Mouse (Mus musculus): Measurements from ENCODE around the gene Mdga1. TPM values are rescaled to one million over a fixed set of nuclear protein-coding genes. Genes with fewer than 3 reads are reported as not detected.

The Mdga1 gene
- polyA plus RNA-seq, 1 experiment from 2014 or later, result 1.6 TPM

DNA sequence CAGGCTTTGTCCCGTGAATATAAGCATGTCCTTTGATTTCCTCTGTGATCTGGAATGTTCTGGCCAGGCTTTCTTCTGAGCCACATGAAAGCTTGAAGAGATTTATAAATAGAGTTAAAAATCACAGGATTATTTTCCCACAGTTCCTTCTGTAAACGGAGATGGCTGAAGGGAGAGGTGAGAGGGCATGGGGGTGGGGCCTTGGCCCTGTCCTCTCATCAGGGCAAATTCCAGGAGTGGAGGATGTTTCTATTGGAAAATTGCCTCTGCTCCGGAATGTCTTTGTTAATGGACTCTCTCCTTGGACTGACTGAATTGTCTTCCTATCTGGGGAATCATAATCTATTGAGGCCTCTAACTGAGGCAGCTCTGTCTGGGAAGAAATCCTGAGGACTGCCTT is 15.6 kb upstream of the Mdga1 start:
- peak; percentile 33; the same call in 1 of the 2 replicates for ATAC-seq

DNA sequence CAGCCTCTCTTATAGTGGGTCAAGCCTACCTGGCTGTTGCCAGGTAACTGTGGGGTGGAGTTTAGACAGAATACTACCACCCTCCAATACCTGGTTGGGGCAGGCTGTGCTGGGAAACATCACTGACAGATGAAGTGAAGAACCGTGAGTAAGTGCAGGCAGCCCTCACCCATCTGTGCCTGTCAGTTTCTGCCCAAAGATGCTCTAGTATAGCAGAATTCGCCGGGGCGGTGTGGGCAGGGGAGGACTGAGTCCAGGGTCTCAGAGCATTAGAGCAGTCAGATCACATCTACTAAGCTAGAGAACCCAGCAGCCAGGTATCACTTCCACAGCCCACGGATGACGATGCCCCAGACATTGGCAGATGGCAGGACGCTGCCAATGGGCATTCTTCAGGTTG is 15.0 kb upstream of the Mdga1 start:
- no peak overlapping the region for H3K4me3 ChIP-seq (ENCODE audit: low read length)
- no peak for ATAC-seq
- no peak overlapping the region for H3K4me2 ChIP-seq (ENCODE audit: low read depth, low read length)
- H3K9ac ChIP-seq (ENCODE audit: low read depth, low read length), result no peak overlapping the region
- H3K27me3 ChIP-seq (replicated peaks; ENCODE audit: control insufficient read depth, insufficient read depth, low read length), result no peaks in the 10 kb centered on the region
- no peaks in the 10 kb centered on the region for H3K36me3 ChIP-seq (ENCODE audit: control insufficient read depth, insufficient read depth, low read length)
- peaks cover 6% of the 10 kb centered on the region for H3K4me1 ChIP-seq (ENCODE audit: control insufficient read depth, insufficient read depth, low read length)
- whole genome bisulfite sequencing, result 77% methylated on average over 7 of the region's 7 CpGs
- H3K9me3 ChIP-seq (ENCODE audit: control insufficient read depth, low read length), result 0 out of 2 replicates have a peak, but pooled peaks cover 5% of the 10 kb centered on the region
- no peak overlapping the region for H3K27ac ChIP-seq (ENCODE audit: low read length)

More for the DNA sequence above, 15.6 kb upstream of the Mdga1 start:
- Histone ChIP-seq H3K27me3 (replicated peaks; ENCODE audit: control insufficient read depth, insufficient read depth, low read length) (no peaks in the 10 kb centered on the region), H3K4me2 (ENCODE audit: low read depth, low read length) (no peak overlapping the region), H3K9ac (ENCODE audit: low read depth, low read length) (no peak overlapping the region), H3K27ac (ENCODE audit: low read length) (no peak overlapping the region), H3K4me1 (ENCODE audit: control insufficient read depth, insufficient read depth, low read length) (0 out of 2 replicates have a peak, but pooled peaks cover 2% of the 10 kb centered on the region), H3K4me3 (ENCODE audit: low read length) (no peak overlapping the region), H3K36me3 (ENCODE audit: control insufficient read depth, insufficient read depth, low read length) (no peaks in the 10 kb centered on the region), H3K9me3 (ENCODE audit: control insufficient read depth, low read length) (0 out of 2 replicates have a peak, but pooled peaks cover 5% of the 10 kb centered on the region)
- WGBS, result 17% methylated on average over 3 of the region's 3 CpGs

DNA sequence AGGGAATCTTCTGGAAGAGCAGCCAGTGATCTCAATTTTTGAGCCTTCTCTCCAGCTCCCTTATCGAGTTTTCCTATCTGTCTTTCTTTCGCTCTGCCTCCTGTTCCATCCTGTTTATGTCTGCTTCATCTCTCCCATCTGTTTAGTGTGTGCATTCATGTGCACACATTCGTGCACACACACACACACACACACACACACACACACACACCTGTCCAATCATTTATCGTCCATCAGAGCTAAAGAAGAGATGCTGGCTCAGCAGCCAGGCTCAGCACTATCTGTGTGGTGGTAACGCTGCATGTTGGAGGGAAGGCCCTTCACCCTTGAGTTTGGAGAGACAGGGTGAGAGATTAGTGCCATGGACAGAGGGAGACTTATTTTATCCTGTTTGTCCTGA is 13.3 kb upstream of the Mdga1 start:
- no peak for ATAC-seq
- Histone ChIP-seq H3K36me3 (ENCODE audit: control insufficient read depth, insufficient read depth, low read length) (no peaks in the 10 kb centered on the region), H3K27ac (ENCODE audit: low read length) (no peak overlapping the region), H3K4me3 (ENCODE audit: low read length) (no peak overlapping the region), H3K9ac (ENCODE audit: low read depth, low read length) (no peak overlapping the region), H3K4me1 (ENCODE audit: control insufficient read depth, insufficient read depth, low read length) (peaks cover 15% of the 10 kb centered on the region), H3K4me2 (ENCODE audit: low read depth, low read length) (no peak overlapping the region), H3K27me3 (replicated peaks; ENCODE audit: control insufficient read depth, insufficient read depth, low read length) (no peaks in the 10 kb centered on the region), H3K9me3 (ENCODE audit: control insufficient read depth, low read length) (0 out of 2 replicates have a peak, but pooled peaks cover 5% of the 10 kb centered on the region)
- 74% methylated on average over 5 of the region's 5 CpGs for WGBS

DNA sequence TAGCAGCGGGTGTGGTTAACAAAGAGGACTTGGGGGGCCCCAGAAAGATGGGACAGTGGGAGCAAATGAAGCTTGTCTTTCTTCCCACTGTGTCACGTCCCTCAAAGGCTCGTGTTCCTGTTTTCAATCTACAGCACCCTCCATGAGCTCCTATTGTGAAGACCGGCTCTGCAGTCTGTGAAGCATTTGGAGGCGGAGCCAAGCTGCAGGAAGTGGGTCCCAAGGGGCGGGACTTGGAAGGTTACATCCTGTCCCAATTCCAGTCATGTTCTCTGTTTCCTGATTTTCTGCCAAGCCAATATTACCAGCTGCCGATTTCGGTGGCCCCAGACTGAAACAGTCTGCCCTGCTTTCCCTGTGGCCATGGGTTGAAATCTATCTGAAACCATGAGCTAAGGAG is 11.7 kb upstream of the Mdga1 start:
- H3K4me1 ChIP-seq (ENCODE audit: control insufficient read depth, insufficient read depth, low read length), result peaks cover 15% of the 10 kb centered on the region
- H3K9me3 ChIP-seq (ENCODE audit: control insufficient read depth, low read length), result 0 out of 2 replicates have a peak, but pooled peaks cover 5% of the 10 kb centered on the region
- 77% methylated on average over 8 of the region's 8 CpGs for WGBS

DNA sequence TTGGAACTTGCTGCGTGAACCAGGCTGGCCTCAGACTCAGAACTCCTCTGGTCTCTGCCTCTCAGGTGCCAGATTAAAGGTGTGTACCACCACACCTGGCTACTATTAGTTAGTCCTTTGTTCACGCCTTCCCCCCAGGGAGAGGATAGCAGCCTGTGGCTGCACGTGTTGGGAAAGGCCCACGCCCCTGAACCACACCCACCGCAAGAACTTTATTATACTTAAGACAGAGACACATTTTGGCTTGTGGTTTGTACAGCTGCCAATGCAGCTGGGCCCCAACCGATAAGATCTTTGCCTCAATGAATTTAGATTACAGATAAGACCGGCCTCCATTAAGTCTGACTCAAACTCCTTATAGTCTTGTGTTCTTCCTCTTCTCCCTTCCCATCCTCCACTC is 10.0 kb upstream of the Mdga1 start:
- ATAC-seq, result peak; percentile 83
- H3K4me3 ChIP-seq (ENCODE audit: low read length), result no peak overlapping the region
- no peak overlapping the region for H3K4me2 ChIP-seq (ENCODE audit: low read depth, low read length)
- H3K4me1 ChIP-seq (ENCODE audit: control insufficient read depth, insufficient read depth, low read length), result peaks cover 12% of the 10 kb centered on the region
- no peaks in the 10 kb centered on the region for H3K27me3 ChIP-seq (replicated peaks; ENCODE audit: control insufficient read depth, insufficient read depth, low read length)
- 0 out of 2 replicates have a peak, but pooled peaks cover 5% of the 10 kb centered on the region for H3K9me3 ChIP-seq (ENCODE audit: control insufficient read depth, low read length)
- H3K36me3 ChIP-seq (ENCODE audit: control insufficient read depth, insufficient read depth, low read length), result no peaks in the 10 kb centered on the region
- no peak overlapping the region for H3K9ac ChIP-seq (ENCODE audit: low read depth, low read length)
- 59% methylated on average over 7 of the region's 7 CpGs for WGBS
- no peak overlapping the region for H3K27ac ChIP-seq (ENCODE audit: low read length)

More for the DNA sequence above, 11.7 kb upstream of the Mdga1 start:
- Histone ChIP-seq H3K9ac (ENCODE audit: low read depth, low read length) (no peak overlapping the region), H3K27me3 (replicated peaks; ENCODE audit: control insufficient read depth, insufficient read depth, low read length) (no peaks in the 10 kb centered on the region), H3K36me3 (ENCODE audit: control insufficient read depth, insufficient read depth, low read length) (no peaks in the 10 kb centered on the region), H3K4me3 (ENCODE audit: low read length) (no peak overlapping the region), H3K4me2 (ENCODE audit: low read depth, low read length) (no peak overlapping the region), H3K27ac (ENCODE audit: low read length) (no peak overlapping the region)
- no peak for ATAC-seq

DNA sequence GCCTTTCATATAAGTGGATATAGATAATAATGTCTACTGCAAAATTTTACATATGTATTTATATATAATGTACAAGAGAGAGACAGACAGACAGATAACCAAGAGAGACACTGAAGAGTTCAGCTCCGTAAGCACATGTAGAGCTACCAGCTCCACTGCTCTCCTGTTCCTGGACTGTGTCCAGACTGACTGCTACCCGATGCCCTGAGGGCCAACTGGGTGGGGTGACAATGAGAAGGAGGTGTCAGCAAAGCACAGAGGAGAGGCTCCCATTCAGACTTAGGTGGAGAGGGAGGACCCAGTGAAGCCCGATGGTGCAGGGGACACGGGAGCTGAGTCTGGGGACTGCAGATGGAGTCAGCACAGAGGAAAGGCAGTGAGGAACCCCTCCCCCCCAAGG is 9.1 kb upstream of the Mdga1 start:
- Histone ChIP-seq H3K4me1 (ENCODE audit: control insufficient read depth, insufficient read depth, low read length) (peaks cover 14% of the 10 kb centered on the region), H3K4me3 (ENCODE audit: low read length) (no peak overlapping the region), H3K4me2 (ENCODE audit: low read depth, low read length) (no peak overlapping the region), H3K27me3 (replicated peaks; ENCODE audit: control insufficient read depth, insufficient read depth, low read length) (no peaks in the 10 kb centered on the region), H3K9ac (ENCODE audit: low read depth, low read length) (no peak overlapping the region), H3K36me3 (ENCODE audit: control insufficient read depth, insufficient read depth, low read length) (no peaks in the 10 kb centered on the region), H3K27ac (ENCODE audit: low read length) (no peak overlapping the region), H3K9me3 (ENCODE audit: control insufficient read depth, low read length) (0 out of 2 replicates have a peak, but pooled peaks cover 5% of the 10 kb centered on the region)
- no peak for ATAC-seq
- WGBS, result 51% methylated on average over 4 of the region's 4 CpGs

DNA sequence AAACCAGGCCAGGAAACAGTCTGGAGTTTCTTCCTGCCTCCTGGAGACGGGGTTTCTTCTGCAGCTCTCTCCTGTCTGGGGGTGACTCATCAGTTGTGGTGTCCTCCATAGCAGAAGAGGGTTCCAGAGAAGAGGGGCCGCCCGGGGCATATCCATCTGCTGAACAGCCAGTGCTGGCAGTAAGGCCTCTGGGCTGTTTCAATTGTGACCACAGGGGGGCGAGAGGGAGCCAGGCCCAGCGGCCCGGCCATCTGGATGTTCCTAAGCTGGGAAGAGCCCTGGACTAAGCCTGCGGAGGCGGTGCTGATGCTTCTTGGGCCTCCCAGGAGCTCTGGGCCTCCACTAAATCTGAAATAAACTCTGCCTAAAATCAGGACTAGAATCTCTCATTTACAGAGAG is 5.8 kb upstream of the Mdga1 start:
- ATAC-seq, result peak; percentile 70
- Histone ChIP-seq H3K4me1 (ENCODE audit: control insufficient read depth, insufficient read depth, low read length) (peaks cover 14% of the 10 kb centered on the region), H3K4me3 (ENCODE audit: low read length) (no peak overlapping the region), H3K27me3 (replicated peaks; ENCODE audit: control insufficient read depth, insufficient read depth, low read length) (no peaks in the 10 kb centered on the region), H3K9ac (ENCODE audit: low read depth, low read length) (no peak overlapping the region), H3K9me3 (ENCODE audit: control insufficient read depth, low read length) (no peaks in the 10 kb centered on the region), H3K4me2 (ENCODE audit: low read depth, low read length) (no peak overlapping the region), H3K27ac (ENCODE audit: low read length) (no peak overlapping the region), H3K36me3 (ENCODE audit: control insufficient read depth, insufficient read depth, low read length) (no peaks in the 10 kb centered on the region)
- WGBS, result 3% methylated on average over 8 of the region's 8 CpGs

DNA sequence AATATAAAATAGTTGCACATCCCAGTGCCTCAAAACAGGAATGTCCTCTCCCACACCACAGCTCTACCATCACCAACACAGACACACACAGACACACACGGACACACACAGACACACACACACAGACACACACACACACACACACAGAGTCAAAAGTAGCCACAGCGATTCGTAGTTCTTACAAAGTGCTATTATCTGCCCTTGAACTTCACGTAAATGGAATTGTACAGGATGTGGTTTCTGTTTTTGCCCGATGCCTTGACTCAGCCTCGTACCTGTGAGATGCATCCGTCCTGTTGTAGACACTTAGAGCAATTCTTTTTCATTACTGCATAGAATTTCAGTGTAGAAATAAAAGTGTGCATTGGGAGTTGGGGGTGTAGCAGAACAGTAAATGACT is 3.3 kb upstream of the Mdga1 start:
- H3K27ac ChIP-seq (ENCODE audit: low read length), result no peak overlapping the region
- H3K4me3 ChIP-seq (ENCODE audit: low read length), result no peak overlapping the region
- H3K4me2 ChIP-seq (ENCODE audit: low read depth, low read length), result no peak overlapping the region
- 90% methylated on average over 7 of the region's 7 CpGs for WGBS
- H3K9ac ChIP-seq (ENCODE audit: low read depth, low read length), result no peak overlapping the region
- H3K27me3 ChIP-seq (replicated peaks; ENCODE audit: control insufficient read depth, insufficient read depth, low read length), result no peaks in the 10 kb centered on the region
- no peaks in the 10 kb centered on the region for H3K9me3 ChIP-seq (ENCODE audit: control insufficient read depth, low read length)
- H3K36me3 ChIP-seq (ENCODE audit: control insufficient read depth, insufficient read depth, low read length), result no peaks in the 10 kb centered on the region
- H3K4me1 ChIP-seq (ENCODE audit: control insufficient read depth, insufficient read depth, low read length), result 0 out of 2 replicates have a peak, but pooled peaks cover 2% of the 10 kb centered on the region
- no peak for ATAC-seq

DNA sequence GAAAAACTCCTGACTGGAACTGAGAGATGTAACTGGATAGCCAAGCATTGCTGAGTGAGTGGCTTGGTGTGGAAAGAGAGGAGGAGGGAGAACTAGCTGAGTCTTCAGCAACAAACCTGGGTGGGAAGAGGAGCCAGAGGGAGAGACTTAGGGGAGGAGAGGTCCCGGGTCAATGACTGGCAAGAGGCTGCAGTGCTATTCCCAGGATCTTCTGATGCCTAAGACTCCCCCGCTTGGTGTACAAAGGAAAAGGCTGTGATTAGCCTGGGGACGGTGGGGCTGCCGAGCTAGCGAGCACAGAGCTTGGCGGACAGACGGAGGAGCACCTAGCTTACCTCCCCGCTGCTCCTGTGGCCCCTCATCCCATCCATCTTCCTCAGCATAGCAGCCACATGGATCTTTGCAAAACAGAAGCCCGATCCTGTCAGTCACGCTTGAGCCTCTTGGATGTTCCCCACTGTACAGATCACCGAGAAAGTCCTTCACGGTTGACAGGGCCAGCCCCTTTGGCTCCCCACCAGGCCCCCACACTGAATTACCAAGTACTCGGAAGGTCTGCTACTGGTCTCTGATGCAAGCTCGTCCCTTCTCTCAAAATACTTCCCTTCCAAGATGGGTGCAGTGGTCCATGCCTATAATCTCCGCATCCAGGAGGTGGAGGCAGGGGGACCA is 2.0 kb upstream of the Mdga1 start:
- H3K4me3 ChIP-seq (ENCODE audit: low read length), result no peak overlapping the region
- ATAC-seq, result no peak
- H3K4me2 ChIP-seq (ENCODE audit: low read depth, low read length), result no peak overlapping the region
- 62% methylated on average over 15 of the region's 15 CpGs for WGBS
- H3K36me3 ChIP-seq (ENCODE audit: control insufficient read depth, insufficient read depth, low read length), result no peaks in the 10 kb centered on the region
- no peak overlapping the region for H3K9ac ChIP-seq (ENCODE audit: low read depth, low read length)
- 0 out of 2 replicates have a peak, but pooled peaks cover 2% of the 10 kb centered on the region for H3K4me1 ChIP-seq (ENCODE audit: control insufficient read depth, insufficient read depth, low read length)
- H3K27me3 ChIP-seq (replicated peaks; ENCODE audit: control insufficient read depth, insufficient read depth, low read length), result no peaks in the 10 kb centered on the region
- H3K9me3 ChIP-seq (ENCODE audit: control insufficient read depth, low read length), result no peaks in the 10 kb centered on the region
- H3K27ac ChIP-seq (ENCODE audit: low read length), result no peak overlapping the region
